Mouse (Mus musculus): ENCODE measurements at regions not wholly inside any gene's neighbourhood (a gene's known extent, or its start where the extent isn't known, plus 50 kb on each side); places are given as distances from the start of the nearest gene placed in this dataset.

DNA sequence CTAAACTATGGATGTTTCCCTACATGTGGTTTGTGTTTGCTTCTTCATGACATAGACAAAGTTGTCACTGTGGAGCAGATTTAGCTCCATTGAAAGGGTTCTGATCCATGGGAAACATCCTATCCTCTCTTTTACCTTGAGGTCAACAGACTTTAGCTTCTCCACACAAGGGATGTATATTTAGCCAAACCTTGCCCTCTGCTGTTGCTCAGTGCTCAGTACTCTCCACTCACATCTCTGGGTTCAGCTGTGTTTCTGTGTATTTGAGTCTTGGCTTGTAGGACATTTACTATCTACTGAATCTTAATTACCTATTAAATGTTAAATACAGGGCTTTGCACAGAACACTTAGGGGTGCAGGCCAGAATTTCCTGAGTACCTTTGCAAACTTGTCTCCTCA is 503.5 kb downstream of the Inhba start:
- Histone ChIP-seq H3K4me3 (ENCODE audit: insufficient read depth, low read length) (no peak overlapping the region), H3K4me1 (ENCODE audit: control insufficient read depth, insufficient read depth, low read length) (no peaks in the 10 kb centered on the region), H3K27ac (ENCODE audit: insufficient read depth, low read length) (no peak overlapping the region)
- TF ChIP-seq CTCF (IDR thresholded peaks at IDR 0.05; ENCODE audit: borderline replicate concordance, insufficient read depth, low read length), result no peak
- TF ChIP-seq POLR2A (IDR thresholded peaks at IDR 0.05; ENCODE audit: low read depth, low read length), result no peak

DNA sequence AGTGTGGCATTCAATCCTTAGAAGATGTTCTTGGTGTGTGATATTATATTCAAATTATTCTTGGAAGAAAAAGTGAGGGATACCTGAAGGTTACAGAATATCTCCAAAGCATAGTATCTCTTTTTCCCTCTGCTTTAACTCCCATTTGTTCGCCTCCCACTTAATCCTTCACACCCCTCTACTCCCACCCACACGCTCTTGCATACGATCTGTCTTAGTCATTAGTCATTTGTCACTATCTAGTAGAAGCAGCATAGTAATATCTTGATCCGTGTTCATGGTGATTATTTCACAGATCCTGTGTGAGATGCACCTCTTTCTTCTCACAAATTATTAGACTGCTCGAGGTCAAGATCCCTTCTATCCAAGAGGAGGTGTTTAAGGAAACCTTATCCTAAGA is 517.4 kb downstream of the Inhba start:
- H3K4me3 ChIP-seq (ENCODE audit: insufficient read depth, low read length), result no peak overlapping the region
- no peak overlapping the region for H3K27ac ChIP-seq (ENCODE audit: insufficient read depth, low read length)
- TF ChIP-seq POLR2A (IDR thresholded peaks at IDR 0.05; ENCODE audit: low read depth, low read length) (no peak), CTCF (IDR thresholded peaks at IDR 0.05; ENCODE audit: borderline replicate concordance, insufficient read depth, low read length) (no peak)
- H3K4me1 ChIP-seq (ENCODE audit: control insufficient read depth, insufficient read depth, low read length), result no peaks in the 10 kb centered on the region

DNA sequence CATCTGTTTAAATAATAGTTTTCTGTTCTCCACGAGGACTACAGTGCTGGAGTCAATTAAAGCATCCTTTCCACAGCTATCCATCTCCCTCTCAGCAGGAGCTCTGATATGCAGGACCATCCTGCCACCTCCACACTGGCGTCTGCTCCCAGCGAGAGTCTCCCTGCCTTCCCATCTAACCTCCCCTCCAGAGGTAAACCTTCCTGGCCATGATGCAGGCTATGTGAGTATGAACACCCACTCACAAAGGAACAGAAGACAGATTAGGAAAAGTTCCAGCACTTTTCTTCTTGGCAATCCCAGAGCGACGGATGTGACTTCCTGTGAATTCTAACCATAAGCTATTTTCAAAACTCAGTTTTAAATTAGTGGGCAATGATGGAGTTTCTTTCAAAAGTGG is 532.1 kb downstream of the Inhba start:
- Histone ChIP-seq H3K27ac (ENCODE audit: insufficient read depth, low read length) (peak overlapping the region; percentile 29; the same call in 1 of the 2 replicates), H3K4me3 (ENCODE audit: insufficient read depth, low read length) (no peak overlapping the region), H3K4me1 (ENCODE audit: control insufficient read depth, insufficient read depth, low read length) (peaks cover 6% of the 10 kb centered on the region)
- TF ChIP-seq POLR2A (IDR thresholded peaks at IDR 0.05; ENCODE audit: low read depth, low read length) (no peak), CTCF (IDR thresholded peaks at IDR 0.05; ENCODE audit: borderline replicate concordance, insufficient read depth, low read length) (no peak)

DNA sequence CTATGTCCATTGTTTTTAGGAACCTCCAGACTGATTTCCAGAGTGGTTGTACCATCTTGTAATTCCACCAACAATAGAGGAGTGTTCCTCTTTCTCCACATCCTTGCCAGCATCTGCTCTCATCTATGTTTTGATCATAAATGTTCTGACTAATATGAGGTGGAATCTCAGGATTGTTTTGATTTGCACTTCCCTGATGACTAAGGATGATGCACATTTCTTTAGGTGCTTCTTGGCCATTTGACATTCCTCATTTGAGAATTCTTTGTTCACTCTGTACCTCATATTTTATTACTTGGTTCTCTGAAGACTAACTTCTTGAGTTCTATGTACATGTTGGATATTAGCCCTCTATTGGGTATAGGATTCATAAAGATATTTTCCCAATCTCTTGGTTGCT is 538.4 kb downstream of the Inhba start:
- no peak overlapping the region; the same call in 1 of the 2 replicates for H3K27ac ChIP-seq (ENCODE audit: insufficient read depth, low read length)
- no peaks in the 10 kb centered on the region; the same call in 1 of the 2 replicates for H3K4me1 ChIP-seq (ENCODE audit: control insufficient read depth, insufficient read depth, low read length)
- no peak overlapping the region for H3K4me3 ChIP-seq (ENCODE audit: insufficient read depth, low read length)
- TF ChIP-seq POLR2A (IDR thresholded peaks at IDR 0.05; ENCODE audit: low read depth, low read length) (no peak), CTCF (IDR thresholded peaks at IDR 0.05; ENCODE audit: borderline replicate concordance, insufficient read depth, low read length) (no peak)

DNA sequence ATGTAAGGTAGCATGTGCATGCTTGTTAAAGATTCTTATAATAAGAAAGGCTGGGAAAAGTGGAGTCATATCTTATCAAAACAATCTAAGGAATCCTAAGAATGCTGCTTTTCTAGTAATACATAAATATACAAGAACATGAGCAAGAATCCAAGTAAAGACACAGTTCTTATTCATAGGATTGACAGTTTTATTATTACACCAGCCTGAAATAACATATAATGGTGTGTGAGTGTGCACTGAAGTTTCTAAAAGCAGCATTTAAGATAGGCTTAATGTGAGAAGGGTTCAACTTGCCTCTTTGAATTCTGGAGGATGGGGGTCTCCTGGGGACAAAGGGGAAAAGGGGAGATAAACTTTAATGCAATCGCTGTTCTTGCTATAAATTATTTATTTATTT is 553.3 kb downstream of the Inhba start:
- Histone ChIP-seq H3K4me3 (ENCODE audit: insufficient read depth, low read length) (no peak overlapping the region), H3K4me1 (ENCODE audit: control insufficient read depth, insufficient read depth, low read length) (no peaks in the 10 kb centered on the region; the same call in 1 of the 2 replicates), H3K27ac (ENCODE audit: insufficient read depth, low read length) (no peak overlapping the region; the same call in 1 of the 2 replicates)
- TF ChIP-seq CTCF (IDR thresholded peaks at IDR 0.05; ENCODE audit: borderline replicate concordance, insufficient read depth, low read length) (no peak), POLR2A (IDR thresholded peaks at IDR 0.05; ENCODE audit: low read depth, low read length) (no peak)

DNA sequence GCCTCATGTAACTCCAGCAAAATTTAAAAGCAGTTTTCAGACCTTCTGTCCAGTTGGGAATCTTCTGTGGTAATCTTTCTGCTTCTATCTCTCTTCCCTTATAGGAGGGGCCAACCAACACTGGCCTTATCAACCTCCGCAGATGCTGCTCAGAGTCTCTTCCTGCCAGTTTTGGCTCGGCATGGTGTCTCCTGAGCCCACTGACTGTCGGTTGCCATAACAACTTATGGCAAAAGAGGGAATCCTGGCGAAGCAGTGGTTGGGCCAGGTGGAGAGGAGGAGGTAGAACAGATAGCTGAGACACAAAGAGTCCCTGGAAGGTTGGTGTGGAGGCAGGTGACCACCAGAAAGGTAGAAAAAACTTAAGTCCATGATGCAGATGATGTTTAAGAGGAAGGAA is 562.4 kb downstream of the Inhba start:
- Histone ChIP-seq H3K27ac (ENCODE audit: insufficient read depth, low read length) (no peak overlapping the region), H3K4me1 (ENCODE audit: control insufficient read depth, insufficient read depth, low read length) (peaks cover 4% of the 10 kb centered on the region; the same call in 1 of the 2 replicates), H3K4me3 (ENCODE audit: insufficient read depth, low read length) (no peak overlapping the region)
- TF ChIP-seq CTCF (IDR thresholded peaks at IDR 0.05; ENCODE audit: borderline replicate concordance, insufficient read depth, low read length), result no peak
- TF ChIP-seq POLR2A (IDR thresholded peaks at IDR 0.05; ENCODE audit: low read depth, low read length), result no peak

GRCm38 (mm10) chr13:16586286-16586685 is 574.6 kb downstream of the Inhba start:
- Histone ChIP-seq H3K4me1 (ENCODE audit: control insufficient read depth, insufficient read depth, low read length) (no peaks in the 10 kb centered on the region), H3K27ac (ENCODE audit: insufficient read depth, low read length) (no peak overlapping the region), H3K4me3 (ENCODE audit: insufficient read depth, low read length) (no peak overlapping the region)
- TF ChIP-seq CTCF (IDR thresholded peaks at IDR 0.05; ENCODE audit: borderline replicate concordance, insufficient read depth, low read length) (no peak), POLR2A (IDR thresholded peaks at IDR 0.05; ENCODE audit: low read depth, low read length) (no peak)

- Histone ChIP-seq H3K27ac (ENCODE audit: insufficient read depth, low read length) (no peak overlapping the region), H3K4me3 (ENCODE audit: insufficient read depth, low read length) (no peak overlapping the region), H3K4me1 (ENCODE audit: control insufficient read depth, insufficient read depth, low read length) (no peaks in the 10 kb centered on the region)
- TF ChIP-seq CTCF (IDR thresholded peaks at IDR 0.05; ENCODE audit: borderline replicate concordance, insufficient read depth, low read length) (no peak), POLR2A (IDR thresholded peaks at IDR 0.05; ENCODE audit: low read depth, low read length) (no peak)
Measured at GRCm38 (mm10) chr13:16619755-16620154, 608.1 kb downstream of the Inhba start.

DNA sequence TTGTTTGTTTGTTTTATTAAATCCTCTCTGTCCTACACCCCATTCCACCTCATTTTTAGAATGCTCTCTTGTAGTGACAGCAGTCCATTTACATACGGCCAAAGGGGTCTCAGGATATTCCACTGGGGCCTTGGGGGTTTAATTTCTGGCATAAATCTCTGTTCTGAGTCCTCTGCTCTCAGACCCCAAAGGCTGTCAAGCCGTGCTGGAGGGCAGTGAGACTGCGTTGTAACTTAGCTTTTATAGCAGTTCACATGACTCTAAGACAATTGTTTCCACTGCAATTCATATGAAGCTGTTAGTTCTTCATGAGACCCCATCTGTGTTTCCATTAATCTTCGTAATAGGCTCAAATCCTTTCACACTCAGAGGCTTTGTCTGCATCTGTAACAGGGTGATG is 614.9 kb downstream of the Inhba start:
- H3K27ac ChIP-seq (ENCODE audit: insufficient read depth, low read length), result no peak overlapping the region
- no peaks in the 10 kb centered on the region for H3K4me1 ChIP-seq (ENCODE audit: control insufficient read depth, insufficient read depth, low read length)
- TF ChIP-seq CTCF (IDR thresholded peaks at IDR 0.05; ENCODE audit: borderline replicate concordance, insufficient read depth, low read length), result no peak
- TF ChIP-seq POLR2A (IDR thresholded peaks at IDR 0.05; ENCODE audit: low read depth, low read length), result no peak
- H3K4me3 ChIP-seq (ENCODE audit: insufficient read depth, low read length), result no peak overlapping the region

DNA sequence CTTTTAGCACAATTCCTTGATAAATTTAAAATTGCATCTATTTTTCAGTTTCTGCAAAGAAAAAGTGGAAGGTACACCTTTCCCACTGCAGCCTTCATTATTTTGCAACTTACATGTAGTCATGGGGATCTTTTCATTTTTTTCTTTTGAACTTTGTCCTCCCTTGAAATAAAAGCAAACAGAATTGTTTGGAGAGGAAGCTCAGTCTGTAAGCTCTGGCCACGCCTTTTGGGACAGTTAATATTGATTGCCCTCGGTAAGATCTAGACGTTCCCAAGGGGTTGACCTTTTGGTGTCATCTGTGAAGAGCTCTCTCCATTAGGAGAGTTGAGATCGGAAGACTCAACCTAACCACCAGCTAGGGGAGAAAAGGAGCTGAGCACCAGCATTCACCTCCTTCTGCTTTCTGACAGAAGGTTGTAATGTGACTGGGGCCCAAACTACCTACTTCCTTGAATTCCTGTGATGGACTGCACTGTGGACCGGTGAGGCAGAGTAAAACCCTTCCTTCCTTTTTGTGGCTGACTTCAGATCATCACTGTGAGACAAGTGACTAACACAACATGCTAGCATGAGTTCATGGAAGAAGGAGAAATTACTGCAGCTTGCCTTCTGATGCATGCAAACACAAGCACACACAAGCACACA is 621.9 kb downstream of the Inhba start:
- Histone ChIP-seq H3K4me3 (ENCODE audit: insufficient read depth, low read length) (no peak overlapping the region), H3K27ac (ENCODE audit: insufficient read depth, low read length) (no peak overlapping the region), H3K4me1 (ENCODE audit: control insufficient read depth, insufficient read depth, low read length) (no peaks in the 10 kb centered on the region)
- no peak for TF ChIP-seq CTCF (IDR thresholded peaks at IDR 0.05; ENCODE audit: borderline replicate concordance, insufficient read depth, low read length)
- no peak for TF ChIP-seq POLR2A (IDR thresholded peaks at IDR 0.05; ENCODE audit: low read depth, low read length)
